Mouse (Mus musculus) liver, embryonic 11.5 days (tissue): Measurements from ENCODE around the gene Pipox. TPM values are rescaled to one million over a fixed set of nuclear protein-coding genes. Genes with fewer than 3 reads are reported as not detected.

Experiments
- ATAC-seq: fragments of 200-750 bp; cut with Nextera tagmentation; replicated peaks from 2 replicates; pipeline ENCODE4 v1.8.0; 2017; ENCODE audit warnings: moderate number of reproducible peaks, mild to moderate bottlenecking, moderate TSS enrichment, moderate library complexity; ENCODE audit not compliant: low FRiP score
- DNase-seq: peaks from one replicate; pipeline ENCODE4 v3.0.0-alpha.2; 2017; ENCODE audit warnings: low spot score
- H3K27ac ChIP-seq: fragments of 300-500 bp; sonication (generic); 2 replicates; pipeline ENCODE4 v1.5.1; 2014; ENCODE audit warnings: mild to moderate bottlenecking, low read depth, low read length, control low read depth
- H3K27me3 ChIP-seq: fragments of 300-500 bp; sonication (generic); replicated peaks from 2 replicates; pipeline ENCODE4 v1.6.1; 2014; ENCODE audit warnings: low read length, mixed read lengths; ENCODE audit not compliant: control insufficient read depth, insufficient read depth
- H3K36me3 ChIP-seq: fragments of 300-500 bp; sonication (generic); 2 replicates; pipeline ENCODE4 v1.6.1; 2014; ENCODE audit warnings: mild to moderate bottlenecking, low read length, moderate library complexity, mixed read lengths; ENCODE audit not compliant: control insufficient read depth, insufficient read depth
- H3K4me1 ChIP-seq: fragments of 300-500 bp; sonication (generic); replicated peaks from 2 replicates; pipeline ENCODE4 v1.6.1; 2014; ENCODE audit warnings: low read length, mixed read lengths; ENCODE audit not compliant: control insufficient read depth, insufficient read depth
- H3K4me2 ChIP-seq: fragments of 300-500 bp; sonication (generic); 2 replicates; pipeline ENCODE4 v1.6.1; 2014; ENCODE audit warnings: mild to moderate bottlenecking, control low read depth, moderate library complexity
- H3K4me3 ChIP-seq: fragments of 300-500 bp; sonication (generic); 2 replicates; pipeline ENCODE4 v1.5.1; 2014; ENCODE audit warnings: low read depth, low read length, control low read depth
- H3K9ac ChIP-seq: fragments of 300-500 bp; sonication (generic); 2 replicates; pipeline ENCODE4 v1.6.1; 2014; ENCODE audit warnings: low read depth, low read length, control low read depth
- H3K9me3 ChIP-seq: fragments of 300-500 bp; sonication (generic); 2 replicates; pipeline ENCODE4 v1.6.1; 2016; ENCODE audit warnings: low read length, inconsistent platforms, mixed read lengths; ENCODE audit not compliant: control insufficient read depth
- WGBS: fragments of 180-500 bp; shearing (Covaris S2); extraction: QIAGEN DNeasy Blood & Tissue Kit; methylation state at CpG from one replicate; pipeline ENCODE4 v1.1.7; 2014; 5-methylcytosine and 5-hydroxymethylcytosine counted together
- polyA plus RNA-seq: library from polyadenylated mRNA; unstranded; fragments of >200 nt; fragmentation: Nextera tagmentation; extraction: Ambion mirVana; gene quantifications from 2 replicates; pipeline ENCODE4 v1.2.1, GENCODE M21; 2014

The Pipox gene
- 6.9 and 7.2 TPM in 2 replicates for polyA plus RNA-seq

DNA sequence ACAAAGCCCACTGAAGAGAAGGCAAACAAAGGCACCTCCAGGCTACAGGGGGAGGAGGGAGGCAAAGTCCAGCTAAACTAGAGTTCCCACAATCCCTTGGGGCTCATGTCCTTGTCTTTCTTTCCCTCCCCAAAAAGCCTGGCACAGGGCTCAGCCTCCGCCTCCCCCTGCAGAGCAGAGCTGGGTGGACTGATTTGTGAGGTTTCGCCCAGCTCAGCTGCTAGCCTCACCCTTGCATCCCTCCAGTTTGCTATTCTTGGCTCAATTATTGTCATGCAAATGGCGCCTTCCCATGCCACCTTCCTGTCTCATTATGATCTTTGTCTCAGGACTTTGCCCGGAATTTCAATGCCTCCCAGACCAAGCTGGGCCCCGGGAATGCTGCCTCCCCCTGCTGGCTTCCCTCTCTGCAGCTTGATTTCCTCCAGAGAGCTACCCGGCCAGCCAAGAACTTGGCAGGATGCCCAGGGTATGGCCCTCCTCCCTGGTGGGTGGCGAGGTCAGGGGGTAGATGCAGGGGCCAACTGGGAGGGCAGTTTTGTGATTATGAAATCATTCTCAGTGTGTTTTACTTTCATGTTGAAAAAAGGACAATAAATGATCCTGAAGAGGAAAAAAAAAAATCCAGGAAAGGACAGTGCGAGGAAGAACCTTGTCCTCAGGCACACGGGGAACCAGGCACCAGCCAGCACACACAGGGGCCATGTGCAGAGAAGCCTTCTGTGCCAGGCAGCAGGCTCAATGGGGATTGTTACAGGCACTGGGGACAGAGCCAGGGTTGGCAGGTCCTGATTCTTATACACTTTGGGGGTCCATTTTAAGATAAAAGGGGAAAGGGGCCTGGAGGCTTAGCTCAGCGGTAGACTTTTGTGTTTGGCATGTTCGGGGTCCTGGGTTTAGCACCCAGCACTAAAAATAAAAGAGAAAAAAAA lies at the start of gene Pipox:
Gene Pipox (minus strand): TSS at position 310 of the 932 bp plus-strand sequence.
- peak within 1 kb of the TSS; percentile 19 for H3K4me3 ChIP-seq
- H3K27me3 ChIP-seq, result peaks cover 45% of the 10 kb centered on the region
- whole genome bisulfite sequencing, result 31% methylated on average over 11 of the region's 11 CpGs
- ATAC-seq, result peak; percentile 49; the same call in 1 of the 2 replicates
- peak within 1 kb of the TSS; percentile 46 for H3K4me2 ChIP-seq
- no peaks in the 10 kb centered on the region for H3K9me3 ChIP-seq
- peak within 1 kb of the TSS; percentile 61; the same call in 1 of the 2 replicates for H3K27ac ChIP-seq
- DNase-seq, result peak; percentile 59
- peaks cover 3% of the 10 kb centered on the region; the same call in 1 of the 2 replicates for H3K4me1 ChIP-seq
- 0 out of 2 replicates have a peak within 1 kb of the TSS, but pooled peaks have one; percentile 20 for H3K9ac ChIP-seq
- no peaks in the 10 kb centered on the region for H3K36me3 ChIP-seq

GRCm38 (mm10) chr11:77942230-77942629 lies 48.3 kb upstream of the Pipox start:
- Histone ChIP-seq H3K36me3 (no peaks in the 10 kb centered on the region), H3K4me2 (no peak overlapping the region), H3K4me1 (no peaks in the 10 kb centered on the region), H3K27ac (no peak overlapping the region), H3K9ac (no peak overlapping the region), H3K9me3 (no peaks in the 10 kb centered on the region), H3K27me3 (peaks cover 30% of the 10 kb centered on the region), H3K4me3 (no peak overlapping the region)
- no peak for ATAC-seq
- DNase-seq, result no peak
- WGBS, result 30% methylated on average over 5 of the region's 5 CpGs

DNA sequence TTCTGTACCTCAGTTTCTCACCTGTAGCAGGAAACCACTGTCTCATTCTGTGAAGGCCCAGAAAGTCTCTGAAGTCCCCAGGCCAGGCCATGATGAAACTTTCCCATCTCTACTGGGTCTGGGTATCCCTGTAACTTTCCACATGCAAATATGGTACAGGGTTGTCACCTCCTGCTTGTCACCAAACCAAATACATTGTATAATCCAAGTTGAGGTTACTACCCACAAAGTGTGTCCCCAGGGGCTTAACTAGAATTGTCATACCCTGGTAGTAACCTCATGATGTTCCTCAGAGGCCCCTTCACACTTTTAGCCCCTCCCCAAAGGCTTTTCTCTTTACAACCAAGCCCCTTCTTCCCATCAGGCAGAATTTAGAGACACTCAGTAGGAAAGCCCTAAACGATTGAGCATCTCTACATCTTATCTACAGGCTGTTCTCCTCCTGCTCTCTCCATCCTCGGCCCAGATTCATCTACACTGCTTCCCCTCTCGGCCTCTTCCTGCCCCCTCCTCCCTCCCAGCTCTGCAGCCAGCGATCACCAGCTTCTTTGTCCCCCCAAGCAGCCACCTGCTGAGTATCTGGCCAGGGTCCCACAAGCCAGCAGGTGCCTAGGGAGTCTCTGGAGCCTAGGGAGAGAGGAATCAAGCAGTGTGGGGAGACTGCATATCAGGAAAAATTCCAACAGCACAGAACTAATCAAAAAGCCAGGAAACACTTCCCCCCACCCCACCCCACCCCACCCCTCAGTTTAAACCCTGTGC lies 43.9 kb upstream of the Pipox start:
- no peak overlapping the region for H3K4me2 ChIP-seq
- H3K27me3 ChIP-seq, result peaks cover 60% of the 10 kb centered on the region
- WGBS, result 19% methylated on average over 4 of the region's 4 CpGs
- no peak overlapping the region for H3K9ac ChIP-seq
- DNase-seq (no peak), ATAC-seq (no peak)
- no peaks in the 10 kb centered on the region for H3K4me1 ChIP-seq
- H3K36me3 ChIP-seq, result no peaks in the 10 kb centered on the region
- no peak overlapping the region for H3K4me3 ChIP-seq
- H3K27ac ChIP-seq, result no peak overlapping the region
- no peaks in the 10 kb centered on the region for H3K9me3 ChIP-seq

- Histone ChIP-seq H3K4me1 (no peaks in the 10 kb centered on the region), H3K27me3 (peaks cover 67% of the 10 kb centered on the region), H3K27ac (no peak overlapping the region), H3K36me3 (no peaks in the 10 kb centered on the region), H3K4me3 (no peak overlapping the region), H3K9ac (no peak overlapping the region), H3K9me3 (no peaks in the 10 kb centered on the region), H3K4me2 (no peak overlapping the region)
- ATAC-seq (no peak), DNase-seq (no peak)
- WGBS, result 8% methylated on average over 8 of the region's 8 CpGs
These were observed 43.0 kb upstream of the Pipox start for GRCm38 (mm10) chr11:77936846-77937245.

- DNase-seq (no peak), ATAC-seq (no peak)
- Histone ChIP-seq H3K27me3 (peaks cover 84% of the 10 kb centered on the region), H3K9me3 (no peaks in the 10 kb centered on the region), H3K27ac (no peak overlapping the region), H3K9ac (no peak overlapping the region), H3K4me1 (peaks cover 9% of the 10 kb centered on the region), H3K4me3 (no peak overlapping the region), H3K36me3 (no peaks in the 10 kb centered on the region), H3K4me2 (no peak overlapping the region)
- 50% methylated on average over 5 of the region's 5 CpGs for WGBS
These were observed 40.8 kb upstream of the Pipox start for GRCm38 (mm10) chr11:77934568-77935311.

GRCm38 (mm10) chr11:77934111-77934521 lies 40.2 kb upstream of the Pipox start:
- Histone ChIP-seq H3K9ac (no peak overlapping the region), H3K27me3 (peaks cover 90% of the 10 kb centered on the region), H3K4me2 (no peak overlapping the region), H3K4me1 (peaks cover 9% of the 10 kb centered on the region), H3K27ac (no peak overlapping the region), H3K36me3 (no peaks in the 10 kb centered on the region), H3K4me3 (no peak overlapping the region), H3K9me3 (no peaks in the 10 kb centered on the region)
- 9% methylated on average over 4 of the region's 4 CpGs for WGBS
- DNase-seq, result no peak
- no peak for ATAC-seq

DNA sequence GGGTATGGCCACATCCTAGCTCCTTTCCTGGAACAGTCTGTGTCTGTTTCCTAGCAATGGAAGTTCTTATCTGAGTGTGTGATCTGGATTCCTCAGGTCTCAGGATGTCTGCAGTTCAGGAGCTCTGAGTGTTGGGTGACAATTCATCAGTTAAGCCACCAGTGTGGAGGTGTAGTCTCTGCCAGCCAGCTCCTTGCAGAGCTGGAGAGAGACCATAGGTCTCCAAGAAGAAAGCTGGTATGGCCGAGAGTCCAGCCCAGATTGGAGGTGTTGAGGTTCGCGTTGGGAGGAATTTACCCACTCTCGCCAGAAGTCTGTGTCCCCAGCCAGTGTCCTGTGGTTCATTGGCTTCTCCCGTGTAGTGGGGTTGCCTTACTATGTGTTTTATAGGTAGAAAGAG lies 38.7 kb upstream of the Pipox start:
- Histone ChIP-seq H3K4me2 (no peak overlapping the region), H3K27ac (no peak overlapping the region), H3K9ac (no peak overlapping the region), H3K4me3 (no peak overlapping the region), H3K9me3 (no peaks in the 10 kb centered on the region), H3K27me3 (peaks cover 94% of the 10 kb centered on the region), H3K4me1 (peaks cover 9% of the 10 kb centered on the region), H3K36me3 (no peaks in the 10 kb centered on the region)
- ATAC-seq, result no peak
- WGBS, result 15% methylated on average over 5 of the region's 5 CpGs
- DNase-seq, result no peak
